Mouse (Mus musculus): Measurements from ENCODE around the gene Bud31. TPM values are rescaled to one million over a fixed set of nuclear protein-coding genes. Genes with fewer than 3 reads are reported as not detected.

The Bud31 gene
- total and polyA plus RNA-seq, 2 experiments from 2014 or later, result 127 to 166 TPM

GRCm38 (mm10) chr5:145105694-145106275 is 34.4 kb upstream of the Bud31 start:
- ATAC-seq (no peak), DNase-seq (no peak)
- Histone ChIP-seq H3K9me3 (ENCODE audit: low read length) (no peaks in the 10 kb centered on the region), H3K4me2 (ENCODE audit: low read depth) (no peak overlapping the region), H3K27ac (ENCODE audit: low read depth, low read length) (no peak overlapping the region), H3K36me3 (ENCODE audit: insufficient read depth) (peaks cover 92% of the 10 kb centered on the region), H3K4me1 (ENCODE audit: insufficient read depth) (no peaks in the 10 kb centered on the region), H3K27me3 (ENCODE audit: insufficient read depth, low read length) (no peaks in the 10 kb centered on the region), H3K4me3 (ENCODE audit: low read depth, low read length) (no peak overlapping the region), H3K9ac (no peak overlapping the region)
- WGBS, result 89% methylated on average over 9 of the region's 9 CpGs
- no peak for TF ChIP-seq CTCF (IDR thresholded peaks at IDR 0.05; ENCODE audit: low read depth)

GRCm38 (mm10) chr5:145110401-145110800 is 29.8 kb upstream of the Bud31 start:
- DNase-seq (no peak), ATAC-seq (no peak)
- 91% methylated on average over 6 of the region's 6 CpGs for WGBS
- no peak overlapping the region for H3K27ac ChIP-seq (ENCODE audit: low read depth, low read length)
- no peak overlapping the region for H3K4me2 ChIP-seq (ENCODE audit: low read depth)
- H3K9me3 ChIP-seq (ENCODE audit: low read length), result no peaks in the 10 kb centered on the region
- H3K9ac ChIP-seq, result no peak overlapping the region
- no peaks in the 10 kb centered on the region for H3K4me1 ChIP-seq (ENCODE audit: insufficient read depth)
- H3K36me3 ChIP-seq (ENCODE audit: insufficient read depth), result peaks cover 51% of the 10 kb centered on the region
- no peak for TF ChIP-seq CTCF (IDR thresholded peaks at IDR 0.05; ENCODE audit: low read depth)
- peaks cover 7% of the 10 kb centered on the region; the same call in 1 of the 2 replicates for H3K27me3 ChIP-seq (ENCODE audit: insufficient read depth, low read length)
- H3K4me3 ChIP-seq (ENCODE audit: low read depth, low read length), result no peak overlapping the region

- ATAC-seq, result no peak
- H3K27me3 ChIP-seq (ENCODE audit: insufficient read depth, low read length), result peaks cover 7% of the 10 kb centered on the region; the same call in 1 of the 2 replicates
- H3K9me3 ChIP-seq (ENCODE audit: low read length), result no peaks in the 10 kb centered on the region
- no peak for TF ChIP-seq CTCF (IDR thresholded peaks at IDR 0.05; ENCODE audit: low read depth)
- no peaks in the 10 kb centered on the region for H3K4me1 ChIP-seq (ENCODE audit: insufficient read depth)
- no peak overlapping the region for H3K4me2 ChIP-seq (ENCODE audit: low read depth)
- no peak overlapping the region for H3K4me3 ChIP-seq (ENCODE audit: low read depth, low read length)
- DNase-seq, result no peak
- no peak overlapping the region for H3K27ac ChIP-seq (ENCODE audit: low read depth, low read length)
- H3K36me3 ChIP-seq (ENCODE audit: insufficient read depth), result peaks cover 30% of the 10 kb centered on the region
- H3K9ac ChIP-seq, result no peak overlapping the region
- 80% methylated on average over 8 of the region's 8 CpGs for WGBS
Measured at GRCm38 (mm10) chr5:145112566-145112965, 27.6 kb upstream of the Bud31 start.

- Histone ChIP-seq H3K4me3 (ENCODE audit: low read depth, low read length) (no peak overlapping the region), H3K9me3 (ENCODE audit: low read length) (no peaks in the 10 kb centered on the region), H3K4me2 (ENCODE audit: low read depth) (peak overlapping the region; percentile 56), H3K4me1 (ENCODE audit: insufficient read depth) (no peaks in the 10 kb centered on the region), H3K27ac (ENCODE audit: low read depth, low read length) (no peak overlapping the region), H3K9ac (no peak overlapping the region), H3K36me3 (ENCODE audit: insufficient read depth) (peaks cover 21% of the 10 kb centered on the region), H3K27me3 (ENCODE audit: insufficient read depth, low read length) (peaks cover 7% of the 10 kb centered on the region; the same call in 1 of the 2 replicates)
- WGBS, result 56% methylated on average over 2 of the region's 2 CpGs
- DNase-seq, result no peak
- ATAC-seq, result no peak
- TF ChIP-seq CTCF (IDR thresholded peaks at IDR 0.05; ENCODE audit: low read depth), result no peak
Measured at GRCm38 (mm10) chr5:145113416-145113815, 26.7 kb upstream of the Bud31 start.

GRCm38 (mm10) chr5:145114071-145114605 is 26.0 kb upstream of the Bud31 start, which contains the start of gene Arpc1b:
Gene Arpc1b, plus strand, starts transcription at chr5:145114215.
- ATAC-seq, result peak; percentile 52
- WGBS, result 2% methylated on average over 50 of the region's 53 CpGs

GRCm38 (mm10) chr5:145114606-145115473 is 25.3 kb upstream of the Bud31 start:
- H3K4me1 ChIP-seq (ENCODE audit: insufficient read depth), result no peaks in the 10 kb centered on the region
- DNase-seq (peak; percentile 41), ATAC-seq (peak; percentile 7; the same call in 1 of the 2 replicates)
- peak overlapping the region; percentile 56 for H3K4me2 ChIP-seq (ENCODE audit: low read depth)
- peak overlapping the region; percentile 43 for H3K4me3 ChIP-seq (ENCODE audit: low read depth, low read length)
- peak overlapping the region; percentile 35; the same call in 1 of the 2 replicates for H3K9ac ChIP-seq
- H3K9me3 ChIP-seq (ENCODE audit: low read length), result no peaks in the 10 kb centered on the region
- peaks cover 7% of the 10 kb centered on the region; the same call in 1 of the 2 replicates for H3K27me3 ChIP-seq (ENCODE audit: insufficient read depth, low read length)
- TF ChIP-seq CTCF (IDR thresholded peaks at IDR 0.05; ENCODE audit: low read depth), result no peak
- H3K27ac ChIP-seq (ENCODE audit: low read depth, low read length), result no peak overlapping the region
- 22% methylated on average over 29 of the region's 40 CpGs for WGBS
- H3K36me3 ChIP-seq (ENCODE audit: insufficient read depth), result peaks cover 9% of the 10 kb centered on the region

More at GRCm38 (mm10) chr5:145114071-145114605, 26.0 kb upstream of the Bud31 start, which contains the start of gene Arpc1b:
- H3K36me3 ChIP-seq (ENCODE audit: insufficient read depth), result peaks cover 16% of the 10 kb centered on the region
- no peak within 1 kb of the TSS for H3K27ac ChIP-seq (ENCODE audit: low read depth, low read length)
- no peak for TF ChIP-seq CTCF (IDR thresholded peaks at IDR 0.05; ENCODE audit: low read depth)
- H3K4me1 ChIP-seq (ENCODE audit: insufficient read depth), result no peaks in the 10 kb centered on the region
- peak; percentile 31 for DNase-seq
- H3K9me3 ChIP-seq (ENCODE audit: low read length), result no peaks in the 10 kb centered on the region
- H3K9ac ChIP-seq, result peak within 1 kb of the TSS; percentile 35; the same call in 1 of the 2 replicates
- H3K4me2 ChIP-seq (ENCODE audit: low read depth), result peak within 1 kb of the TSS; percentile 56
- peak within 1 kb of the TSS; percentile 43 for H3K4me3 ChIP-seq (ENCODE audit: low read depth, low read length)
- H3K27me3 ChIP-seq (ENCODE audit: insufficient read depth, low read length), result peaks cover 7% of the 10 kb centered on the region; the same call in 1 of the 2 replicates

Data from forebrain, postnatal 0 days (tissue).